Mouse (Mus musculus) ES-Bruce4 (cell line): ENCODE measurements around the gene Nudcd3.

Experiments used
- CTCF ChIP-seq: IDR thresholded peaks from one replicate; pipeline ENCODE4 v1.8.1; 2011; ENCODE audit warnings: low read depth, low read length
- EP300 ChIP-seq: IDR thresholded peaks from 2 replicates; pipeline ENCODE4 v1.6.1; 2011; ENCODE audit warnings: low read depth, low read length; ENCODE audit not compliant: insufficient read depth
- POLR2A ChIP-seq: IDR thresholded peaks from one replicate; pipeline ENCODE4 v1.8.1; 2011; ENCODE audit warnings: low read length; ENCODE audit not compliant: insufficient read depth

- TF ChIP-seq CTCF: no peak
- TF ChIP-seq POLR2A: no peak
- TF ChIP-seq EP300: no peak
Observed at GRCm38 (mm10) chr11:6086991-6087390, 113.2 kb downstream of the Nudcd3 start.
